Mouse (Mus musculus) gastrocnemius, adult 8-10 months (tissue): ENCODE measurements around the gene Eif4e3. TPM values are rescaled to one million over a fixed set of nuclear protein-coding genes. Genes with fewer than 3 reads are reported as not detected.

ENCODE experiments used
- DNase-seq, 2 experiments: peaks; one replicate each; pipeline ENCODE4 v3.0.0; 2022; ENCODE audit warnings: low spot score in 2 of 2
- total RNA-seq, 4 experiments: library from RNA; stranded (reverse); gene quantifications; 2 replicates each; pipeline ENCODE4 v1.2.4; 2022

Gene Eif4e3
- total RNA-seq, 4 experiments from 2014 or later, result 30.8 to 37.5 (median 31.9) TPM

- no peak for DNase-seq
Observed at GRCm38 (mm10) chr6:99625306-99625705, 41.3 kb downstream of the Eif4e3 start.

- no peak for DNase-seq
Observed at GRCm38 (mm10) chr6:99624542-99624941, 42.0 kb downstream of the Eif4e3 start.

- no peak for DNase-seq
Observed at GRCm38 (mm10) chr6:99623641-99624040, 42.9 kb downstream of the Eif4e3 start.

- no peak for DNase-seq
Observed at GRCm38 (mm10) chr6:99621167-99621566, 45.4 kb downstream of the Eif4e3 start.

GRCm38 (mm10) chr6:99620471-99620870, 46.1 kb downstream of the Eif4e3 start:
- no peak for DNase-seq

- no peak for DNase-seq
Observed at GRCm38 (mm10) chr6:99619964-99620363, 46.6 kb downstream of the Eif4e3 start.

- DNase-seq, result no peak
Observed at GRCm38 (mm10) chr6:99619466-99619865, 47.1 kb downstream of the Eif4e3 start.

GRCm38 (mm10) chr6:99617867-99618266, 48.7 kb downstream of the Eif4e3 start:
- DNase-seq, result no peak

- DNase-seq, result no peak
Observed at GRCm38 (mm10) chr6:99617415-99617814, 49.2 kb downstream of the Eif4e3 start.

- DNase-seq, result no peak
Observed at GRCm38 (mm10) chr6:99615272-99615751, 51.3 kb downstream of the Eif4e3 start.

- no peak for DNase-seq
Observed at GRCm38 (mm10) chr6:99614566-99615271, 51.9 kb downstream of the Eif4e3 start.

- DNase-seq, result no peak
Observed at GRCm38 (mm10) chr6:99611866-99612265, 54.7 kb downstream of the Eif4e3 start.

GRCm38 (mm10) chr6:99610454-99611427, 55.8 kb downstream of the Eif4e3 start:
- no peak for DNase-seq

- no peak for DNase-seq
Observed at GRCm38 (mm10) chr6:99606079-99606478, 60.5 kb downstream of the Eif4e3 start.

GRCm38 (mm10) chr6:99604758-99605157, 61.8 kb downstream of the Eif4e3 start:
- no peak for DNase-seq

GRCm38 (mm10) chr6:99602434-99602833, 64.1 kb downstream of the Eif4e3 start:
- no peak for DNase-seq

- no peak for DNase-seq
Observed at GRCm38 (mm10) chr6:99600886-99601285, 65.7 kb downstream of the Eif4e3 start.

- DNase-seq, result peak in 1 of 2 experiments; percentile 20
Observed at GRCm38 (mm10) chr6:99600168-99600793, 66.3 kb downstream of the Eif4e3 start.

GRCm38 (mm10) chr6:99599651-99600050, 66.9 kb downstream of the Eif4e3 start:
- DNase-seq, result no peak

GRCm38 (mm10) chr6:99599229-99599628, 67.3 kb downstream of the Eif4e3 start:
- DNase-seq, result no peak

- no peak for DNase-seq
Observed at GRCm38 (mm10) chr6:99577040-99577439, 89.5 kb downstream of the Eif4e3 start.

- no peak for DNase-seq
Observed at GRCm38 (mm10) chr6:99575633-99576032, 90.9 kb downstream of the Eif4e3 start.
